Mouse (Mus musculus): Measurements from ENCODE around the gene Rpf2.

GRCm38 (mm10) chr10:40180011-40180410, 66.8 kb downstream of the Rpf2 start:
- TF ChIP-seq EP300 (optimal IDR thresholded peaks at IDR 0.05), result no peak
- no peak for TF ChIP-seq CTCF (IDR thresholded peaks at IDR 0.05; ENCODE audit: low read depth)

Measured in stomach, postnatal 0 days (tissue).